Mouse (Mus musculus): ENCODE data around the gene Coil.

GRCm38 (mm10) chr11:88949802-88950639, 20.0 kb upstream of the Coil start:
- TF ChIP-seq CTCF (IDR thresholded peaks at IDR 0.05; ENCODE audit: borderline replicate concordance, control insufficient read depth, extremely low read depth, insufficient read depth, low read length, poor library complexity) (no peak), POLR2A (IDR thresholded peaks at IDR 0.05; ENCODE audit: control insufficient read depth, extremely low read depth, insufficient read depth, low read length, poor library complexity) (no peak)

Data from thymus, adult 2 months (tissue).